Mouse (Mus musculus) left cerebral cortex, postnatal 25 days (tissue): ENCODE measurements at regions not wholly inside any gene's neighbourhood (a gene's known extent, or its start where the extent isn't known, plus 50 kb on each side); places are given as distances from the start of the nearest gene placed in this dataset.
"Not testable (repeated sequence)": the region's sequence is repeated elsewhere in the genome, so short reads cannot be mapped to it uniquely, and the experiment has no call there.

Source experiments
- DNase-seq, 2 experiments: peaks; one replicate each; pipeline ENCODE4 v3.0.0; 2022; ENCODE audit warnings: low spot score in 2 of 2, mixed read lengths in 1 of 2
- intact Hi-C: fragments of 180-260 bp; cut with DNase I; formaldehyde crosslinking; loops from one replicate; pipeline ENCODE4 v1.15.1; 2025

- intact Hi-C loops: loop anchor here (5.0 to 10.0 kb wide), 2 partner anchors 244 to 1502 kb away; no protein-coding TSS in a partner anchor
These were observed 1878.9 kb upstream of the Flrt2 start for GRCm38 (mm10) chr12:93812963-93813733.

DNA sequence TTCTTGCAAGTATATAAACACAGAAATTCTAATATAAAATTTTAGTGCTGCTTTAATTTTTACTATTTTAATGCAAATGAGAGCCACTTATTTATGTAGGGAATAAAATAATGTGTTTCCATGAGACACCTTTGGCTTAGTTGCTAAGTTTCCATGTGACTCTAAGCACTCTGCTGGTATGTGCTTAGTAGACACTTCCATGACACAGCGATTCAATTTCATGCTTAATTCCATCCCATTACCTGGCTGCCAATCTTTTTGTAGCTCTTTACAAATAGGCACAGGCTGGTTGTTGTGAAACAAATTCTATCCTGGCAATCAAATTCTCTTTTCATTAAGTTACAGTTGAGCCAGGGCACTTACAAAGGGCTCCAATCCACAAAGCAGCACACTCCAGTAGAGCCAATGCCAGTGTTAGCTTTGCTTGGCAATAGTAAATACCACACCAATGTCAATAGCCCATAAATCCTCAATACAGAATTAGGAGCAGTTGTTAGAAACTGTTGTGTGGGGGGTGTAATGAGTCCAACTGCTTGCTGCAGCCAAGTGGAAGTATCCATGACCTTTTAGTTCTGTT lies 1841.0 kb upstream of the Flrt2 start:
- no peak for DNase-seq
- intact Hi-C loops: no loop called here

More at GRCm38 (mm10) chr12:93812963-93813733, 1878.9 kb upstream of the Flrt2 start:
- peak; percentile 16 to 87 for DNase-seq

DNA sequence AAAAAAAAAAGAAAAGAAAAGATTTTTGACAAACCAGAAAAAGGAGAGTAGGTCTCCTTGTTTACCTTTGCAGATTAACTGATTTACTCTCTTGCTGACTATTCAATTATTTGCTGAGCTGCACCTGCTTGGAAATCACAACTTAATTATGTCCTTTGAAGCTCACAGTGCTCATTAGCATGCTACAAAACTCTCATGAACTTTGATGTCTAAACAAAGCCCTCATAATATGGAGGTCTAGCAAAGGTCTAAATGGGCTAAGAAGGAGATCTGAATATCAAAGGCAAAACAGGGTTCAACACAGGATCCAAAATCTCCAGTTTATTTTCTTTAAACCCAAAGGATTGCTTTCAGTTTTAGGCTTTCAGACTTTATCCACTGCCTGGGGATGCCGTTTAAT lies 1840.4 kb upstream of the Flrt2 start:
- no peak for DNase-seq
- intact Hi-C loops: no loop called here

DNA sequence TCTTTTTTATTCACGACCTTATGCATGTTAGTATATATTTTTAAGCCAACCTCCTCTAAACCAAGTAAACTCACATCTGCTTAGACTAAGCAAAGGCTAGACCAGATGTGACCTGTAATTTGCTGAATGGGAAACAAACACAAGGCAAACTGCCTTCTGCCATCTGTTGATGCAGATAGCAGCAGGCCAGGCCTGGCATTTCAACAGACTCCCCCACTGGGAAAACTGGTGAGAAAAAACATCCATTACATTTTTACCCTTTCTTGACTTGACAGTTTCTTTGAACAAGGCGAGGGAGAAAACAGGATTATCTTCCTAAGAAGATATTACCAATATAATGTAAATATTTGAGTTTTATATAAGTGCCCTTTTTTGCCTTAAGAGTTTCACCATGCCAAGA lies 1806.1 kb upstream of the Flrt2 start:
- DNase-seq: no peak

DNA sequence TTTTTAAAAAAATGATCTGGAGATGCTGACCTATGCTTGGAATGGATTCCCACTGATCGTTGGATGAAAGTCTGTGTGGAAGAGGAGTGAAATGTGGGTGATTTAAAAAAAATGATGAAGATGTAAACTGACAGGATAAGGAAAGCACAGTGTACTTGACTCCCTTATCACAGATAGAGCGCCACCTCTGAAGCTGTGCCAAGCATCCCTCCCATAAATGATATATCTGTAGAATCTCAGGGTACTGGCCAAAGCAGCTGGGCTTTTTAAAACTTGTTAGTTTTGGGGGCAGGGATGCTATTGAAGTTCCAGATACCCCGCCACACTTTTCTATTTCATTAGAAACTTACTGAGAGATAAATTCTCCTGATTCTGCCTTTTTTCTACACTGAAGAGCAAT lies 1801.9 kb upstream of the Flrt2 start:
- DNase-seq: no peak
- intact Hi-C loops: no loop called here

More for the DNA sequence above, 1806.1 kb upstream of the Flrt2 start:
- intact Hi-C loops: no loop called here

DNA sequence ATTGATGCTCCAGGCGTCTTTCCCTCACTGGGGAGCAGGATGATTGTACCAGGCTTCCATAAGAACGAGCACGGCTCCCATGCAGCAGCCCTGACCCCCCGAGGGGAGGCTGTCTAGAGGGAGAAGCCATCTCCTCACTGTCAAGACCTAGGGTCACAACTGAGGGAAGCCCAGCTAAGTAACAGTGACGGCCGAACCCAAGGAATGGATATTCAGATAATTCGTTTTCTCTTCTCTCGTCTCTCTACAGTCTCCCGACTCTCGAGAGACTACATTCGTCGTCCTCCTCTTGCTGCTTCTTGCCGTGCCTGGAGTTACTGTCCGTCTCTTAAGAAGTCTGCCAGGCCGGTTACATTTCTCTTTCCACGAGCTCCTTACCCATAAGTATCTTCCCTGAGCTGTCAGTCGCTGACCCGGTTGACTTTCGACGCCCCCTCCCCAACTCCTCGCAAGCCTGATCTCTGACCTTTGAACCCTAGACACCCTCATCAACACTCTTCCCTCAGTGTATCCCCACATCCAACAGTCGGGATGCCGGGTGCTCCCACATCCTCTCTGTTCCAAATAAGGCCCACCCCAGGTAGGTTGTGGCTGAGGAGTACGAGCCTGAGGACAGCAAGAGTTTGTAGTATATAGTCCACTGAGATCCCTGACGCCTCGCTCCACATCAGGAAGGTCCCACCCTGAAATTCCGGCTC lies 1763.3 kb upstream of the Flrt2 start:
- DNase-seq, intact Hi-C loops: not testable (repeated sequence)

- DNase-seq, intact Hi-C loops: not testable (repeated sequence)
These were observed 1762.8 kb upstream of the Flrt2 start for GRCm38 (mm10) chr12:93929239-93929563.

GRCm38 (mm10) chr12:93930242-93930641 lies 1761.8 kb upstream of the Flrt2 start:
- intact Hi-C loops, DNase-seq: not testable (repeated sequence)

DNA sequence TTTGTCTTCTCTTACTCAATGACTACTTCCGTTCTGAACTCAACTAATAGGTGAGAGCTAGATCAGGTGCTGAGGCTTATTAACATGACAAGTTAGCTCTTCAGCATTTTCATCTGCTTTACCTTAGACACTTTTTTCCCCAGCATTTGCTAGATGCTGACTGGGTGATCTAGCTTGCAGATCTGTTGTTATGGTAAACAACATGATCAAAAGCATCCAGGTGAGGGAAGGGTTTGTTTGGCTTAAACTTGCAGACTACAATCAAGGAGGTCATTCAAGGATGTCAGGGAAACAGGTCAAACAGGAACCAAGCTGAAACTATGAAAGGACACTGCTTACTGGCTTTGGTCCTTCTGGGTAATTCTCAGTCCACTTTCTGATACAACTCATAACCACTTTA lies 1731.2 kb upstream of the Flrt2 start:
- DNase-seq: no peak
- intact Hi-C loops: no loop called here

- no peak for DNase-seq
- intact Hi-C loops: no loop called here
These were observed 1710.7 kb upstream of the Flrt2 start for GRCm38 (mm10) chr12:93981307-93981706.

- DNase-seq: peak in 1 of 2 experiments; percentile 29
- intact Hi-C loops: no loop called here
These were observed 1700.5 kb upstream of the Flrt2 start for GRCm38 (mm10) chr12:93991531-93991930.

GRCm38 (mm10) chr12:93993875-93994274 lies 1698.2 kb upstream of the Flrt2 start:
- intact Hi-C loops: no loop called here

DNA sequence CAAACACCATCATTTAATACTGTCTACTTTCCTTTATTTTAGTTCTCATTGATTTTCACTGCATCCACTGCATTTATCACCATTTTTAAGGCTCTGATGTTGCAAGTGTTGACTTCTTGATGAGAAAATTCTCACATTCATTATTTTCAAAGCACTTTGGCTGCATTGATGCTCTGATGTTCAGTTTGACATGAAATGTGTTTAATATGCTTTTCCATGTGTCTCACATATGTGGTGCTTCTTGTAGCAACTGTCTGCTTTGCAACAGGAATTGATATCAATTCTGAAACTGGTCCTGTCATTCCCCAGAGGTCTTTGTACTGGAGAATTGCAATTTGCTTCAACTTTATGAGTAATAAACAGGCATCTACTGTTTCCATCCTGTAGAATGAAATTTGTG lies 1676.1 kb upstream of the Flrt2 start:
- DNase-seq: no peak
- intact Hi-C loops: no loop called here

More at GRCm38 (mm10) chr12:93993875-93994274, 1698.2 kb upstream of the Flrt2 start:
- DNase-seq: peak; percentile 10 to 48

DNA sequence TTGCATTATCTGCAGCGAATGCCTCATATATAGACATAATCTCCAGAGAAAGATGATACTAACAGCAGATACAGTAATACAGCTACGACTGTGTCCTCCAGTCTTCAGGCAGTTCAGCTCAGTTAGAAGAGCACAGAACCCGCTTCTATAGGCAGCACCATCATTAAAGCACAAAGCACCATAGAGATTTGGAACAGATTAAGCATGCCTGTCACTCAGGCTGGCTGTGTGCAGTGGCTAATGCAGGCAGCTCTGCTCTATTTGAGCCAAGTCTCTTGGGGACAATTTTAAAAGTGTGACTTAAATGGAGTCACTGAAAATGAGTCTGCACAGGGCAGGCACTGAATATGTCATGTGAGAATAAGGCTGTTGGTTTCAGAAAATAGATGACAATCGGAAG lies 1660.7 kb upstream of the Flrt2 start:
- DNase-seq: no peak
- intact Hi-C loops: no loop called here

DNA sequence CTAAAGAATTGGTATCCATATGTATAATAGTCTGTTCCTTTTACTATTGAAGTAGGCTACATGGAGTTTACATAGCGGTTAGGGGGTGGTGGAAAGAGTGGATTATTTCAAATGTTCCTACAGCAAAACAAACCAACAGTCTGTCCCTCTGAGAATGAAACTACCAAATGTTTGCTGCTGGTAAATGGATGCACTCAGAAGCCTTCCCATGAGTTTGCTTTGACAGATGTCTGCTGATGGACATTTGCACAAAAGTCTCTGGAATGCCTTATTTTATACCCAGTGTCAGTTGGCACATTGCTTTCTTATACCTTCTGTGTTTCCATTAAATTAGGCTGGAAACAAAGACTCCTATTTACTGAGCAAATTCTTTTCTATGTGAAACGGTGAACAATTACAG lies 1644.1 kb upstream of the Flrt2 start:
- no peak for DNase-seq
- intact Hi-C loops: no loop called here

GRCm38 (mm10) chr12:94057767-94058166 lies 1634.3 kb upstream of the Flrt2 start:
- DNase-seq: peak; percentile 2 to 61
- intact Hi-C loops: loop anchor here (5.0 kb wide), 1 partner anchor 245 kb away; no protein-coding TSS in a partner anchor

- intact Hi-C loops: loop anchor here (5.0 kb wide), 1 partner anchor 247 kb away; no protein-coding TSS in a partner anchor
- DNase-seq: no peak
These were observed 1632.4 kb upstream of the Flrt2 start for GRCm38 (mm10) chr12:94059641-94060040.

GRCm38 (mm10) chr12:94060336-94060735 lies 1631.7 kb upstream of the Flrt2 start:
- no peak for DNase-seq
- intact Hi-C loops: no loop called here

DNA sequence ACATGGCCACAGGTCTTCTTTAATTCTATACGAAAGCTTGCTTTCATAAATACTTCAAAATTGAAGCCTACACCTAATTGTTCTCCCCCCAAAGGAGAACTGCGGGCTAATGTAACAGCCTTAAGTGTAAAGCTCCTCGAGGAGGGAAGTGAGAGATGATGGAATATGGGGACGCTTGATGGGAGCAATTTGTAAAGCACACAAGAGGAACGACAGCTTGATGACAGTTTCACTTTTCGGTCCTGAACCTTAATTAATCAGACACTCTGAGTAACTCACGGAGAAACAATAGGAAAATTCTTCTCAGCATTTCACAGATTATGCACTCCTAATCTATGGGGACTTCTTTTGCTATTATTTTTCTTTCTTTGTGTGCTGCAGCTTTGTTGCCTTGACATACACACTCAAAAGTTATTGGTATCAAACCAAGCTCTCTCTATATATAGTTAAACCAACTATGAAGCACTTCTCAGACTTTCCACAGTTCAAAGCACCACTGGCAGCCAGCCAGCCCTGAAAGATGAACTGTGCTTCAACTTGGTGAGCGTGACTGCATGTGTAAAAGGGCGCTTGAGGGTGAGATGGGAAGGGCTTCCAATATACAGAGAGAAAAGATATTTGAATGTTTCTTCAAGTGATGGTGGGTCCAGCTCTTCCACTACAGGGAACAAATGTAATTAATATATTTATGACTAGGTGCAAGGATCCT lies 1625.4 kb upstream of the Flrt2 start:
- DNase-seq: no peak
- intact Hi-C loops: no loop called here

DNA sequence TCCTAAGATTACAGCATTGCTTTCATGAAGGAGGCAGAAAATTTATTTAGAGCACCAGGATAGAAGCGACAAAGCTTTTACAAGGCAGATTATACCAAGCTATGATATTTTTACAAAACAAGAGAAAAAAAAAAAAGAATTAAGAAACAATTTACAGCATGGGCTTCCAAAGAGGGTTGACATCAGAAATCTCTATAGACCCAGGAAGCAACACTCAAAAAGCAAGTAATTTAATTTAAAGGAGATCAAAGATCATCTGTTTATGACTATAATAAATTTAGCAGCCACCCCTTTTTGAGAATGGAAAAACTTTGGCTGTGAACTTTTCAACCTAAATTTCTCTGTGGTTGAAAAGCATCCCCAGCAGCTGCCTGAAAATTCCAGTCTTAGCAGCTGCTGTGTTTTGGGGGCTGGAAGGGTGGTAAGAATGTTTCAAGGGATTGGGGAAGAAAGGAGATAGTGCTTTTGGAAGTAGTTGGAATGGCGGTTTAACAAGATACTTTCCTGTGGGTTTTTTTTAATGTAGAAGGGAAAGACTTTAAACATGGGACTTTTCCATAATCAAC lies 1621.0 kb upstream of the Flrt2 start:
- DNase-seq: no peak
- intact Hi-C loops: no loop called here
